Mouse (Mus musculus) testis, adult 2 months (tissue): ENCODE data around the gene Dpm3. TPM values are rescaled to one million over a fixed set of nuclear protein-coding genes. Genes with fewer than 3 reads are reported as not detected.

Source experiments
- H3K27ac ChIP-seq: fragments of 200-500 bp; 2 replicates; pipeline ENCODE4 v1.5.1; 2012; ENCODE audit warnings: low read depth, low read length; ENCODE audit not compliant: control insufficient read depth, insufficient read depth
- H3K27me3 ChIP-seq: fragments of 200-500 bp; 2 replicates; pipeline ENCODE4 v1.6.1; 2012; ENCODE audit warnings: mild to moderate bottlenecking, low read length, moderate library complexity; ENCODE audit not compliant: control insufficient read depth, insufficient read depth
- H3K36me3 ChIP-seq: fragments of 200-500 bp; 2 replicates; pipeline ENCODE4 v1.6.1; 2012; ENCODE audit warnings: mild to moderate bottlenecking, low read length; ENCODE audit not compliant: control insufficient read depth, insufficient read depth
- H3K4me1 ChIP-seq: fragments of 200-500 bp; 2 replicates; pipeline ENCODE4 v1.6.1; 2012; ENCODE audit warnings: low read length; ENCODE audit not compliant: control insufficient read depth, insufficient read depth
- H3K4me3 ChIP-seq: fragments of 200-500 bp; 2 replicates; pipeline ENCODE4 v1.5.1; 2012; ENCODE audit warnings: low read depth, mild to moderate bottlenecking, low read length, moderate library complexity, mixed read lengths; ENCODE audit not compliant: control insufficient read depth
- CTCF ChIP-seq: fragments of 200-500 bp; IDR thresholded peaks from 2 replicates; pipeline ENCODE4 v1.5.1; 2012; ENCODE audit warnings: low read depth, mild to moderate bottlenecking, inconsistent platforms, low read length, moderate library complexity; ENCODE audit not compliant: control insufficient read depth, insufficient read depth, insufficient replicate concordance
- POLR2A ChIP-seq: fragments of 200-500 bp; IDR thresholded peaks from 2 replicates; pipeline ENCODE4 v1.6.1; 2012; ENCODE audit warnings: low read depth, mild to moderate bottlenecking, inconsistent platforms, low read length, moderate library complexity; ENCODE audit not compliant: control insufficient read depth
- polyA plus RNA-seq: library from polyadenylated mRNA; depleted of rRNA; stranded (reverse); fragments of >200 nt; gene quantifications from 2 replicates; pipeline ENCODE4 v1.2.3, GENCODE M21; 2012

The Dpm3 gene
- polyA plus RNA-seq, 1 experiment = 42.2 TPM

DNA sequence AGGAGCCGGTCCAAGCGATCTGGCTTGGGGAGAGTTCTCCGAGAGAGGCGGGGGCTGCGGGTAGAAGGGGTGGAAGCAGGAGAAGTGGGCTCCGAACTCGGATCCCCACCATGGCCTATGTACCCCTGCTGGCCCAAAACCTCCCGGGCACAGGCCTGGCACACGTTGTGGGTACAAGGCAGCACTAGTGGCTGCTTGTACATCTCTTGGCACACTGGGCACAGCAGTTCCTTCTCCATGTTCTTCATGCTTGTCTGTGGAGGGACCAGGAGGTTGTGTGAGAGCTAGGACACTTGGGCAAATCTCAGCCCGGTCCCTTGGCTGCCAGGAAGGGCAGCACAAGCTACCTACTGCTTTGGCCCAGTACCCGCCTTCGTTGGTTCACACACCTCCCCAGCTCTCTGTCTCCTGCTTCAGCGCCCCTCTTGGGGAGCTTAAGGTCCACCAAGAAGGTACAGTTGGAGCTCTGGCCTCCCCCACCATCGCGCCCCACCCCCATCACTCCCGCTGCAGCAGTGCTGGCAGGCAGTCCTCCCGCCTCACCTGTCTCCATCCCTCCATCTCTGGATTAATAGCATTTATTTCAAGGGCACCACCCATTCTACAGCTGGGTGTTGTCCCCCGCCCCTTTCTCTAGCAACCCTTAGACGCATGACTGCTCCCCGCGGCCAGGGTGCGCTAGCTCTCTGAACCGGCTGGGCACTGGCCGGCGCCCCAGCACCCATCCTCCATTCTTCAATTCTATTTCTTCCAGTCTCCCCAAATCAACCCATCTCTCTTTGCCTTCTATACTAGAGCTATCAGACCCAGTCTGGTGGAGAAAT, 14.8 kb upstream of the Dpm3 start:
- TF ChIP-seq POLR2A = no peak
- TF ChIP-seq CTCF = no peak
- Histone ChIP-seq H3K4me1 (peaks cover 21% of the 10 kb centered on the region), H3K27me3 (no peaks in the 10 kb centered on the region; the same call in 1 of the 2 replicates), H3K27ac (no peak overlapping the region), H3K36me3 (no peaks in the 10 kb centered on the region), H3K4me3 (peak overlapping the region; percentile 77)

DNA sequence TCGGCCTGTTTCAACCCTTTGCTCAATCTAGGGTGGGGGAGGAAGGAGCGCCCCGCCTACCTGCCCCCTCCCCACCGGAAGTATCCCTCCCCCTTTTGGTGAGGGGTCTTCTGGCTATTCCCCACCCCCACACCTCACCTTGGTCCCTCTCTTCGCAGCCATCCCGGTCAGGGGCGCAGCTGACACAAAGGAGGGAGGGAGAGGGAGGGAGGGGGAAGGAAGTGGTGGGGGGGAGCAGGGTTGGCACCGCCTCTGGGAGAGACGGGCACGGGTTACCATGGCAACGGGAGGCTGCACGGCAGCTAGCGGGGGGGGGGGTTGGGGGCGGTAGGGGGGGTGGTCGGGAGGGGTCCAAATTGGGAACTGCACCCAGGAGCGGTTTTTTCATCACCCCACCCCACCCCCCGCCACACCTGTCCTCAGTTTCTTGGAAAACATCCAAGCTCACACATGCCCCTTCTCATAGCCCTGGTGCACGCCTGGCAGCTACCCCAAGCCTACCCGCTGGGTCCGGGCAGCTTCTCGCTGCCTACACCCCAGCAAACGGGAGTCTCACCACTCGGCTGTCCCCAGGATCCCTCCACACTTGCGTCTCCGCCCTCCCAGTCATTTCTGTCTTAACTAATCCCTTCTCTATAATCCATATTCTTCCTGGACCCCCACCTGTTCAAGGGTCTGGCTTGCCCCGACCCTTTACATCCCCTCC, 14.0 kb upstream of the Dpm3 start:
- Histone ChIP-seq H3K27me3 (no peaks in the 10 kb centered on the region; the same call in 1 of the 2 replicates), H3K36me3 (no peaks in the 10 kb centered on the region), H3K27ac (no peak overlapping the region), H3K4me1 (peaks cover 21% of the 10 kb centered on the region), H3K4me3 (peak overlapping the region; percentile 77)
- TF ChIP-seq POLR2A (no peak), CTCF (no peak)

DNA sequence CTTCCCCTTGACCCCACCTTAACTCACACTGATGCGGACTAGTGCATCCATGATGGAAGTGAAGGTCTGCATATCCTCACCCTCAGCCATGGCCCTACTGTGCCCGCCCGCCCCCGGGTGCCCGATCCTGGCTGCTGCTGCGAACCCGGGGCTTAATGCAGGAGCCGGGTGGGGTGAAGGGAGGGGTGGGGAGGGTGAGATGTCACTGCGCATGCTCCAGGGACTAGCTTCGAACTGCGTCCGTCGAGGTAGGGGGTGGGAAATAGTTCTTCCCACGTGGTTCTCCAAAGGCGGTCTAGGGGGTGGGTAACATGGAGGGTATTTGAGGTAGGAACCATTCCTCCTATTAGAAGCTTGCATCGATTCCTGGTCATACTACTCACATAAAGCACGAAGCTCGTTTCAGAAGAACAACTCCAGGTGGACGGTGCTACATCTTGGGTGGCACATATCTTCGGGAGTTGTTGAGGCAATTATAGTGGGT, 13.4 kb upstream of the Dpm3 start, which contains the start of gene Krtcap2:
TSS of gene Krtcap2 (plus strand) at position 279 of the 484 bp plus-strand sequence.
- Histone ChIP-seq H3K4me1 (peaks cover 21% of the 10 kb centered on the region), H3K27me3 (no peaks in the 10 kb centered on the region; the same call in 1 of the 2 replicates), H3K36me3 (no peaks in the 10 kb centered on the region), H3K27ac (peak within 1 kb of the TSS; percentile 21; the same call in 1 of the 2 replicates), H3K4me3 (peak within 1 kb of the TSS; percentile 88)
- no peak for TF ChIP-seq POLR2A
- no peak for TF ChIP-seq CTCF

GRCm38 (mm10) chr3:89246261-89247100, 12.7 kb upstream of the Dpm3 start, which contains the start of gene Trim46:
Trim46 (minus strand) TSS chr3:89246309.
- Histone ChIP-seq H3K27ac (peak within 1 kb of the TSS; percentile 21; the same call in 1 of the 2 replicates), H3K36me3 (no peaks in the 10 kb centered on the region), H3K27me3 (no peaks in the 10 kb centered on the region; the same call in 1 of the 2 replicates), H3K4me3 (peak within 1 kb of the TSS; percentile 88), H3K4me1 (peaks cover 23% of the 10 kb centered on the region)
- peak; percentile 99 for TF ChIP-seq CTCF
- TF ChIP-seq POLR2A = peak; percentile 60; the same call in 1 of the 2 replicates

DNA sequence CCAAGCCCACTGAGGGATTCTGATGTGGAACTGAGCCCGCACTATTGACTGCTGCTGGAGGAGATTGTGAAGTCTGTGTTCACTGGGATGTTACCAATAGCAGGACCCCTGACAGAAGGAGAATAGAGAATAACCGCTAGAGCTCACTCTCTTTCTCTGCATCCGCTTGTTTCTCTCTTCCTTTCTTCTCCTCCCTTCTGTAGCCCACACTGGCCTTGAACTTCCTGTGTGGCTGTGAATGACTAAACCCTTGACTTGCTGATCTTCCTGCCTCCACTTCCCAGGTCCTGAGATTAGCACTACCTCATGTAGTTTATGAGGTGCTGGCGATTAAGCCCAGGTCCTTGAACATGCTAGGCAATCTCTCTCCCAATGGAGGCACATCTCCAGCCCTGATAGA, 11.7 kb upstream of the Dpm3 start:
- Histone ChIP-seq H3K36me3 (no peaks in the 10 kb centered on the region), H3K27me3 (no peaks in the 10 kb centered on the region; the same call in 1 of the 2 replicates), H3K4me1 (peaks cover 24% of the 10 kb centered on the region), H3K4me3 (no peak overlapping the region), H3K27ac (no peak overlapping the region)
- TF ChIP-seq POLR2A = no peak
- TF ChIP-seq CTCF = no peak

DNA sequence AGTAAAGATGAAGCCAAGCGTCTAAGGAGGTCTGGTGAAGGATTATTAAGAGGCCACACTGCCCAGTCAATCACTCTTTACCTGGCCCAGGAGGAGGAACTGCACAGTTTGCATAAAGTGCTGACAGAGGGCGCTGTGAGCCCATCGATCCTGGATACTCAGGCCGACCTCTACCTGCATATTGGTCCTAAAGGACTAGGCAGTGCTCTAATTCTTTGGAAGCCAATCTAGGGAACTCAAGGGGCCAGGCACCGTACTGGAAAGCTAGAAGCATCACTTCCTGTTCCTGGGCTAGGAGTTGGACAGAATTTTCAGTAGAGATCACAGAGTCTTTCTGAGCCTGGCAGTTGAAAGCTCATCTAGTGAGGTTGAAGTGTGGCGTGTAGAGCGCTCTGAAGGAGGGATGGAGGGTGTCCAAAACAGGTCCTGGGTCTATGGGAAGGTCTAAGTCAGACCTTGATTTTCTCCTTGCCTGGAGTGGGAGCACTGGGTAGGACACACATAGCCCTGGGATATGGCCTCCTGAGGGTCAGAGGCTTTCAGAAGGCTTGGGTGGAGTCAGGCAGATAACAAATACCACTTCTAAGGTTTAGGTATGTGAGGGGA, 8.6 kb upstream of the Dpm3 start:
- no peaks in the 10 kb centered on the region for H3K36me3 ChIP-seq
- no peak overlapping the region for H3K4me3 ChIP-seq
- H3K27ac ChIP-seq = no peak overlapping the region
- TF ChIP-seq CTCF (peak; percentile 58; the same call in 1 of the 2 replicates), POLR2A (no peak)
- no peaks in the 10 kb centered on the region for H3K27me3 ChIP-seq
- peaks cover 7% of the 10 kb centered on the region for H3K4me1 ChIP-seq
